Mouse (Mus musculus) CD8-positive naive resting alpha-beta T cell, adult 2 months (primary cell): ENCODE measurements around the gene Usp9x.

Experiments
- DNase-seq, 2 experiments: peaks; one replicate each; pipeline ENCODE4 v3.0.0; 2022; ENCODE audit warnings: low read depth in 2 of 2, low spot score in 2 of 2

Gene Usp9x

DNA sequence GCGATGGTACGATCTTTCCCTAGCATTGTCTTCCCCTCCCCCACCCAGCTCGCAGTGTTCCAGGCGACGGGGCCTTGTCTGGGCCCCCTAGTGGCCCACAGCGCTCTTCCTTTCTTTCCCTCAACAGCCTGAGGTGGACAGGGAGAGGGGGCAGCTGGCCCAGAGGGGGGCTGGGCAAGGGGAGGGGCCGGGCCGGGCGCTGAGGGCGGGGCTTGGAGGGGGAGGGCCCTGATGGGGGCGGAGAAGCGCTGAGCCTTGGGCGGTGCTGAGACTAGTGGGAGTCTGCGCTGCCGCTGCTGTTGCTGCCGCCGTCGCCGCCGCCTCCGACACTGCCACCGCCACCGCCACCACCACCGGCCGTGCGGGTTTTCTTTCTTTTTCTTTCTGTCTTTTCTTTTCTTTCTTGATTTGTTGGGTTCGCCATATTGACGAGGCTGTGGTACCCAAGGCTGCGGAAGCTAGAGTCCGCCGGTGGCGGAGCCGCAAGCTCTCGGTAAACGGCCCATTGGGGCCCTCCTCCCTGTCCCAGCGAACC, at the start of gene Usp9x:
Gene Usp9x (plus strand): TSS at position 258 of the 535 bp plus-strand sequence.
- peak; percentile 71 to 80 for DNase-seq

DNA sequence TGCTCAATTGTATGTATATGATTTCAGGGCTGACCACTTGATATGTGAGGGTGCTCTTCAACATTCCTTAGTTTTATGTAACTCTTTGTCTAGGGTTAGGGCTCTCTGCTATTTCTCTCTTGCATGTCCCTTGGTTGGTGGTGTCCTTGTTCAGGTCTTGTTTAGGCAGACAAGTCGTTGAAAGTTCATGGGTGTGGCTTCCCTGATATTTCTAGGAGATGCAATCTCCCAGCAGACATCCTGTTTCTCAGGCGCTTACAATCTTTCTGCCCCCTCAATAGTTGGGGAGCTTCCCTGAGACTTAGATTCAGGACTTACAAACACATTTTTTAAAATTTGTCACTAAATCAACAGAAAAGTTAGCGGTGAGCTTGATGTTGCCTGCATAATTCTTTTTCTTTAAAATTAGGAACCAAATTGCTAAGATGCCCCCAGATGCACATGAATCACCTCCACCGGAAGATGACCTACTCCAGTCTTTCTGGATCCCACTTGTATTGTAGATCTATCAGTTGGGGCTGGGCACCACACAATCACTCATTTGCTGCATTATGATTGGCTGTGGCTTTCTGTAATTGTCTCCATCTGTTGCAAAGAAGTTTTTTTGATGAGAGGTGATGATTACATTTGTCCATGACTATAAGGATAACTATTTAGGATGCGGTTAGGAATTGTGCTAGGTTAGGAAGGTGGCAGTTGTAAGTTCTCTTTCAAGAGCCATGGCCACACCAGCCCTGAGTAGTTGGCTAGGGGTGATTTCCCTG, 48.6 kb upstream of the Usp9x start:
- no peak for DNase-seq

DNA sequence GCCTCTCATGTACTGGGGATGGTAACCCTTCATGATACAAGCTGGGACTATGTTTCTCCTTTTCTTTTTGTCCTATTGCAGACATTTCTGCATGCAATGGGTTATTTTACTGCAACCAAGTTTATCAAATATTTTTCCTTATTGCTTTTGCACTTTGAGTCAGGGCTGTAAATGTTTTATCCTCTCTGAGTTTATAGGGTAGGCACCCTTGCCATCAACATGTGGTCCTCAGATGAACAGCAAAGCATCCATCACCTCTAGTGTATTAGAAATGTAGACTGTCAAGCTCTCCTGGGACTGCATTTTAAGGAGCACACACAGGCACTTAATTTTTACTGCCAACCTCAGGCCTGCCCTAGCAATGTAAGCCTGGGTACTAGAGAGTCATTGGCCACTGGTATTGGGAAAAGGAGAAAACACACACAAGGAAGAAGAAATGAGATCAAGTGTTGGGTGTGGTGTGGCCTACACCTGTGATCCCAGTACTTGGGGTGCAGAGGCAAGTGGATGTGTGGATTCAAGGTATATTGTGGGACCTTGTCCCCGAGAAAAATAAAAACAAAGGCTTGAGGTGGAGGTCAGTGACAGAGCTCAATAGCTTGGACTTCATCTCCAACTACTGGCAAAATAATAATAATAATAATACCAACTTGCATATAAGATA, 46.6 kb upstream of the Usp9x start:
- no peak for DNase-seq

DNA sequence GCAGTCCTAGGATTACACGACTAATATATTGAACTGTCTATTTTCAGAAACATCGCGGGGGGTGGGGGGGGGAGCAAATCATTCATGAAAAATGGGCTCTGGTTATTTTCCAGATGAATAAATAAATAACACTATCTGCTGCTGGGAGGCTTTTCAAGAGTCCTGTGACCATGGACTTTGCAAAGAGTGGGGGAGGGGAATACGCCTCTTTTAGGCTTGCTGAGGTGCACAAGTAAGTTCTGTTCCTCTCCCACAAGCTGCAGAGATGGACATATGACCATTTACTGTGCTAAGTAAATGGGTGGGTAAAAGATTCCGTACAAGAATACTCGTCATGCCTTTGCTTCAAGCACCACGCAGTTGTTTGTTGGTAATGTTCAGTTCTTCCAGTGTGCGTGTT, 46.0 kb upstream of the Usp9x start:
- DNase-seq, result no peak

DNA sequence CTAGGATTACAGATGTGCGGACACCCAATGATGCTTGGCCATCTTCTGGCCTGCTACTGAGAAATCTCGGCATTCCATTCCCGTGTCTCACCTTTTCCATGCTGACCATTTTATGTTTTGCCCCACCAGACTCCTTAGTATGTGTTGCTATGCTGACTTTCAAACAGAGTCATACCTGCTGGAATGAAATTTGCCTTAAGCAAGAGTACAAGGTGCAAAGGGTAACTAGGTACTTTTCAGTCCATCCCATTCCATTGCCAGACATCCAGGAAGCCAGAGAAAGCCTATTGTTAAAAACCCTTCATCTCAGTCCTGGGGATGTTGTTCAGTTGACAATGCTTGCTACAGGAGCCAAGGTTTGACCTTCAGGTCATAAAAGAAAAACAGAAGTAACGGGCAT, 43.1 kb upstream of the Usp9x start:
- no peak for DNase-seq

DNA sequence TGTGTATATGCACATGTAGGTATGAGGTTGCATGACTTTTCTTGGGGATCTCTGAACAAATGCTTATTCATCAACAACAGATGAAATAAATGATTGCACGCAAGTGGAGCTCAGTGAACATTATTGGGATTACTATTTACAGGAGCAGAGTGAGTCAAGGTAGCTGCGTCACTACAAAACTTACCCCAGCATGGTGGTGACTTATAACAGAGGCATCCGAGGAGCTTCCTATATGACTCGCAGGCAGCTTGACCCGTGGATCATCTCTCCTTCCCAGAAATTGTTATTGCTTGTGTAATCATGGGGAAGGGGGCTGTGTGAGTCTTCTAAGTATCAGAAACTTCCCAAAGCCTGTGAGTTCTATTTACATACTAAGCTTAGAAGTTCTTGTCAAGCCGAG, 41.3 kb upstream of the Usp9x start:
- DNase-seq, result no peak

DNA sequence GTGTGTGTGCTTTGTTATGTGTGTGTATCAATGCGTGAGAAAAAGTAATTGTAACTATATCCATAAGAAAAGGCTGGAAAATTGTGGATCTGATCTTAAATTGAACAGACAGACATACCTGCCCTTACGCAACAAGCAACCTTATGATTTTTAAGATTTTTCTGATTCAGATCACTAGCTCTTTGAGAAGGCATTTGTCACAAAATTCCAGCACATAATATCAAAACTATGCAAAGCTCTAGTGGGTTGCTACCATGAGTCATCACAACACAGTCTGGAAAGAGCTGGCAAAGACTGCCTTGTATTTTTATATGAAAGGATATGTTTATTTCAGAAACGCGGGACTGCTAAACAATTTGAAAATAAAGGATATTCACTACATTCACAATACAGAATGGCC, 34.2 kb upstream of the Usp9x start:
- DNase-seq, result no peak

DNA sequence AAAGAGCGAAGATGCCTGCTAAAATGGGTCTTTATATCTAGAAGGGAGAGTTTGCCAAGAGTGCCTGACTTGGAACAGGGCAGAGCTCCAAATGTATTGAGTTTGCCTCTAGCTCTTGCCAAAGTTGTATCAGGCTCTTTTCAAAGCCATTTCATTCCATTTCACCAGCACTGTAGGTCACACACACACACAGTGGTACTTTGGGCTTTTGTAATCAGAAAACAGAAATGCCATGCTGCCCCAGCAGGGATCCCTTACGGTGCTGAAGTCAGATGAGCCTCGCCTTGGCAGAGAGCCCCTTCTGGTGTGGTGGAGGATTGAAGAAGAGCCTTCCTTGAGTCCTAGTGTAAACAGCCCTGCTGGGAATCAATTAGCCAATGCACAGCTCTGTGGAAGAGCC, 32.1 kb upstream of the Usp9x start:
- no peak for DNase-seq

DNA sequence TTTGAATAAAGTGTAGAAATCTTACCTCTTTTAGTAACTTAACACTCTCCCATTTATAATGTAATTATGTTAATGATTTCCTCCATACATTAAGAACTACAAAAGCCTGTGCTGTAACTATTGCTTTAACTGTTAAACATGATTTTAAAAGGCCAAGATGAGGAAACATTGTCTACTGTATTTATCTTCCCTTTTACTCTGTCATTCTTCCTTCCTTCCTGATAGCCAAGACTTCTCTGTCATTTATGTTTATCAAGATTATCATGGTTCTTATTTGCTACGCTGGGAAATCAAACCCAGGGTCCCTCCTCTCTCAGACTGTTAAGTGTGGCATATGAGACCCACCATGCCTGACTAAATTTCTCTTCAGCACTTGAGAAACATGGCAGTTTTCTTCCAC, 30.9 kb upstream of the Usp9x start:
- no peak for DNase-seq

DNA sequence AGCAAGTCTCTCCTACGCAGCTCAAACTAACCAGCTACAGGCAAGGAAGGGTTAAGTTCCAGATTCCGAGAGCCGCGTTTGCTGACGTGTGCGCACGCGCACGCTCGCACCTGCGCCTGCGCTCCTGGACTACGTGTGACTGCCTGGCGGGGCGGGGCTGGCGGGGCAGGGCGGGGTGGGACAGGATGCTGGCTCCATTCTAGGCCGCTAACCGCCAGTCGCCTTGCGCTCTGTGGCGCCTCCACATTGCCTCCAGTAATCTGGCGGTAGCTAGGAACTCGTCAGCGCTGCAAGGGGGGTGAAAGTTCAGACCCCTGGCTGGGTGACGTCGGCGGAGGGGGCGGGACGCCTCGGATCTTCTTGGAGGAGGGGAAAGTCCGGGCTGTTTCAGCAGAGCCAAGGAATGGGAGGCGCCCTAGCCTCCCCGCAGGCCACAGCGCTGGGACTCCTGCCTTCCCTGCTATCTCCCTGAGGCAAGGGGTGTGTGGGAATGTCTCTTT, 29.6 kb upstream of the Usp9x start:
- peak; percentile 92 to 94 for DNase-seq

DNA sequence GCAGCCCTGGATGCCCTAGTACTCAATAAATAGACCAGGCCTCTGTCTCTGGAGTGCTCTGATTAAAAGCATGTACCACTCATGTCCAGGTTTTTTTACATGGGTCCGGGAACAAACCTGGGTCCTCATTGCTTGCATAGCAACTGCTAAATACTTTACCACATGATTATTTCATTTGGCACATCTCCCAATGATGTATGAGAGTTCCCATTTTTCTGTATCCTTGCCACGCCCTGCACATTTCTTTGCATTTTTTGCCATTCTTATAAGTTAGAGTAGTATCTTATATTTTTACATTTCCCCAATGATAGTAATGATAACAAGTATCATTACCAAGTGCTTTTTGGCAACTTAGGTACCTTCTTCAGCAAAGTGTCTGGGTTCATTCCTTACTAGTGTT, 27.5 kb upstream of the Usp9x start:
- DNase-seq, result no peak

DNA sequence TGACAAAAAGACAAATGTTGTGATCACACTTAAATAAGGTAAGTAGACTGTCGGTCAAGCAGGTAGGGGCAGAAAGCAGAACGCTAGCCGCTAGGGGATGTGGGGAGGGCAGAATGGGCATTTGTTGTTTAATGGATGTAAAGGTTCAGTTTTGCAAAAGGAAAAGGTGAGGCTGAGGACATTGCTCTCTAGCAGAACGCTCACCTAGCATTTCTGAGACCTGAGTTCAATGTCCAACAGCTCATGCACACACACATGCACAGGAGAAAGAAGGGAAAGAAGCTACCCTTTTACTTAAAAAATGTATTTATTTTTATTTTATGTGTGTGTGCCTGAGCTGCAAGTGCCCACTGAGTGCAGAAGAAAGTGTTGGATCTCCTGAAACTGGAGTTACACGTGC, 26.6 kb upstream of the Usp9x start:
- DNase-seq, result no peak

DNA sequence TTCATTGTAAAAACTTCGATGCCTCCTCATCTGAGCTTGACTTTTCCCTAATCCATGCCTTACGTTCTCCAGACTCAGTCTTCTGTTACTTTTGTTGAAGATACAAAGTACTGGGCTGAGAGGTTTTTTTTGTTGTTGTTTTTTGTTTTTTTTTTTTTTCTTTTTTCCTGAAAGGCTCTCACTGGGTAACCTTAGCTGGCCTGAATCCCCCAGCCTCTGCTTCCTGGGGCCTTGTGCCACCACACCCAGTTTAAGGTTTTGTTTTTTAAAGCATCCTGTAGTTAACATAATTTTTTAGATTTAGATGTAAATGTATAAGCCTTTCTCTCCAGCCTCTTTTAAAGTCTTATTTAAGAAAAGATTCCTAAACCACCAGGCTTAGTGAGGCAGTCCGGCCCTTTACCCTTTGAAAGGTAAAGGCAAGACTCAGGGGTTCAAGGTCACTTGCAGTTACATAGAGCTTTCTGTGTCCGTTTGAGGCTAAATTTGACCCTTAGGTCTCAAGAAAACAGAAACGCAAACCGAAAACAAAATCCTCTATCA, 24.3 kb upstream of the Usp9x start:
- no peak for DNase-seq

DNA sequence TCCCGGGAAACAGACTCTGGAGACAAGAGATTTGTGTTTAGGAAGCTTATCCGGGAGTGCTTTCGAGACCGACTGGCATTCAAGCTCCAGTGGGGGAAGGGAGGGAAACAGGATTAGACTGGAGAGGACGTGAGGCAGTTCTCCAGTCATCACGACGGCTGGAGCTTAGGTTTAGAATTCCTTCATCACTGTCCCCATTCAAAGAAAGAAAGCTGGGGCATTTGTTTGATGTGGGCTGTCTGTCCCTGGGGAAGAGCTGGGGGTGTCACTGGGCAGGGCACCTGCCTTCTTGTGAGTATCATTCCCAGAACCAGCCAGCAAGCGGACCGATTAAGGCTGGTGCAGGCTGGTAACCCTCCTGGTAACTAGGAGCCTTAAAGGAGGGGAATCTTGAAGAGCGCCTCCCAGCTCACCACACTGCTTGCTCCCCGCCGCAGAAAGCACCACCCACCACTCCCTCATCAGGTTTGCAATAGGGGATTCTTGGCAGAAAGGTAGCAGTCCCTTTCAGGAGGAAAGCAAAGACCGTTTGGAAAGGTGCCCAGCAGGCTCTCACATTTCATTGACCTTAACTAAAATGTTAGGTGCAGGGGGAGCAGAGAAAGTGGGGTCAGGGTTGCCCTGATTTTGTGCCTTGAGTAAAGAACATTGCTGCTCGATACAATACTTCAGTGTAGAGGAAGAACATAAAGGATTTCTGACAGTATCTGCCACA, 23.5 kb upstream of the Usp9x start:
- DNase-seq, result no peak

DNA sequence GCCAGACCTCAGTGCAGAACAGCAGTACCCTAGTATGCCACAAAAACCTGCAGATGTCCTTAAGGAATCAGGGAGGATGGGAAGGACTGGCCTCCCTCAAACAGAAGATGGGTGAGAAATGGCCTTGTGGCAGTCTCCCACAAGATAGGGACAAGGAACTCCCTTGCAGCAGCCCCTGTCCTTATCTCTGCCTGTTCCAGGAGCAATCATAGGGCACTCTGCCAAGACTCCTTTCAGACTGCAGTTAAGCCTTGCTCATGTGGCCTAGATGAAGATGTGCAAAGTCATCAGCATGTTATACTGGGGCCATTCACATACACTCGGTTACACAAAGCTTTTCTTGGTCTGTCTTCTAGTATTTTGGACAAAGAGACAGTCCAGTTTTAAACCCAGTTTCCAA, 16.7 kb upstream of the Usp9x start:
- no peak for DNase-seq

DNA sequence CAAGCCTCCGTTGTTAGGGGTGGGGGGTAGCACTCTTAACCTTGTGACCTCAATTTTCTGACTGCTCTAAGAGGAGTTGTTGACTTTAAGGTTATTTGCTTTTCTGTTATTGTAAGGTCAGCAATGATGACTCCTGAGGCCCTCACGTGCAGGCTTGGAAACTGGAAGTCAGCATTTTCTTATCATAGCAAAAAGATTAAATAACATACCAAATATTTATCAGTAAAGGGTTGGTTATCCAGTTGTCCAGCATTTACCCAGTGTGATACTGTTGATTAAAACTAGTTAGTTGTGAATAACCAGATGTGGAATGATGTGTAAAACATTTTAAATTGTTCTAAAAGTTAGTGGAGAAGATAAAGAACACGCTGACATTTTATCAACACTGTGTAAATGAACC, 9.3 kb upstream of the Usp9x start:
- DNase-seq, result no peak

DNA sequence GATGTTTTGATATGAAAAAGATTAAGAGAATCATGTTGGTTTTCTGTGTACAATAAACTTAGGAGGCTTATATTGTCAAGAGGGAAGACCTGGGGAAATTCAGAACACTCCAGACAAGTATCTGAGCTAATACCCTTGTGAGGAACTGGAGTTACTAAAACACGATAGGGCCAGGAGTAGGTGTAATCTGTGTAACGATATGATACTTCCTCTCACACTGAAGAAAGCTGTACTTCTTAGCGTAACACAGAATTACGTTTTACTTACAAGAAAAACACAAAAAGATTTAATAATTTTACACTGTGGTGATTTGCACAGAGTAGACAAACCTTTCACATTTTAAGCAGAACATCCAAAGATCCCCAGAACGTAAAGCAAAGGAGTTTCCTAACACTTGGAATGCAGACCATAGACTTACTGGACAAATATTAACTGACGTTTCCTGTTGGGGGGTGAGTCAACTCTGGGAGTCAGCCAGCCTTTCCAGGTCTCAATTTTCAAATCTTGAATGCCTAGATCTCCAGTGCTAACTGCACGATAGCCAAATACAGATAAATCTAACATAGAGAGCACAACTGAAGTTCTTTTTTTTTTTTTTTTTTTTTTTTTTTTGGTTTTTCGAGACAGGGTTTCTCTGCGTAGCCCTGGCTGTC, 6.9 kb upstream of the Usp9x start:
- no peak for DNase-seq

DNA sequence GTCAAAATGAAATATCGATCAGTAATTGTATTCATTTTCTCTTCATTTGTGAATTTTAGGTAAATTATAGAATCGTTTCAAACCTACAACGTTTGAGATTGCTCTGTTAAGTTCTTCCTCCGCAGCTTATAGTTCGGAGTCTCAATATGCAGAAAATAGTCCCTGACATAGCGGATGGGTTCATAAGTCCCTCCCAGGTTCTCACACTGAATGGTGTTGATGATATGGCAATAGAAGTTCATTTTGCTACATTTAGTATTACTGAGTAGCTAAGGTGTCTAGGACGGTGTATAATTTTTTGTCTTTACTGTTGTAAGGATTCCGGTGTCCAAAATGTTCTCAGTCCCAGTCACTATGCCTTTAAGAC, 1.1 kb upstream of the Usp9x start:
- no peak for DNase-seq

DNA sequence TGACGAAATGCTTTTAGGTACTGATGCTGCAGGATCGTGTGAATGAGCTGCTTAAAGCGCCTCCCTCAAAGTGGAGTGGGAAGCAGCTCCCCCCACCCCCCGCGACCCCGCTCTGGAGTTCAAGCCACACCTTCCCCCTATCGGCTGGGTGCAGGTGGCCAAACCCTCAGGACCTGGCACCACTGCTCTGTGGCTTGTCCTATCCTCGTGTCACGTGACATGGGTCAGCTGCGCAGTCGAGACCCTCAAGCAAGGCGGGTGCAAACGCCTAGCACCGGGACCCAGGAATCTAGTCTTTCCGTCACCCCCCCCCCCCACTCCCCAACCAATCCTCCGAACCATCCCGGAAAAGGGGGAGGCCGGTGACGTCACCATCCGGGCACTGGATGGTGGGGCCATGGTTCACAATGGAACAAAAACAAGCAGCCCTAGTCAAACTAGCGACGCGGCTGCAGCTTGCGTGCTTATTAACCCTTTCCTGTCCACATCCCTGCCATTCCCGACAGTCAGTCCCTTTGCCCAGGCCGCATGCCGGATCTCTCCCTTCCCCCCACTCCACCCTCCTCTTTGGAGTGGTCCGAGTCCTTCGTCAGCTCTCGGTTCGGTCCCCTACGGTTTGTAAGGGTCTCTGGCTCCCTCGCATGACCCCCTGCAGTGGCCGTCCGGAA, 591 bp upstream of the Usp9x start:
- DNase-seq, result peak; percentile 72 to 81

DNA sequence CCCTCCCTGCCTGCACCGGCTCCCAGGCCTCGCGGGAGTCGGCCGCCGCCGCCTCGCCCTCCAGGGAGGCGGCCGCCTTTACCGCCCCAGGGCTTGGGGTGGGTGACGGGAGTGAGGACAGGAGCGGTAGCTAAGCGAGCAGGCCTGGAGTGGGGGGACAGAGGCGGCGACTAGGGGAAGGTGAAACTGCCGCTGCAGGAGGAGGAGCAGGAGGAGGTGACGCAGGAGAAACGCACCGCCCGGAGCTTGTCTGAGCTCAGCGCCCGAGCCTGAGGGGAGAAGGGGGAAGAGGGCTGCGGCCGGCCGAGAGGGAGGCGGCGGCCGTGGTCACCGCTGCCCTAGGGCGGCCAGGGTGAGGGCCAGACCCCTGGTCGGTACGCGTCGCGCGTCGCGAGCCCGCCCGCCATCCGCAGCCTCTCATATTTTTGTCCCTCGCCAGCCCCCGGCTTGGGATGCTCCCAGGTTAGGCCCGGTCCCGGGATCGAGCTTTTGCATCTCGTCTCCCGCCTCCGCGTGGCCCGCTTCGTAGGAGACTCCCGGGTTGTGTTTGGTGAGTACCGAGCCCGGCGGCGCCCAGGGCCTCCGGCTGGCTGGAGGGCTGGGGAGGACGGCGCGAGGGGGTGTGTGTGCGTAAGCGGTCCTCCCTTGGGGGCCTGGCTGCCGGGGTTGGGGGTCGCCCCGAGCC, 620 bp downstream of the Usp9x start:
- DNase-seq, result peak; percentile 55 to 67
